Mouse (Mus musculus) stomach, embryonic 14.5 days (tissue): ENCODE results near the gene Rhod. TPM values are rescaled to one million over a fixed set of nuclear protein-coding genes. Genes with fewer than 3 reads are reported as not detected.
"Not testable (repeated sequence)": the region's sequence is repeated elsewhere in the genome, so short reads cannot be mapped to it uniquely, and the experiment has no call there.

ENCODE experiments used
- ATAC-seq: fragments of 200-750 bp; cut with Nextera tagmentation; 2 replicates; pipeline ENCODE4 v1.8.0; 2017; ENCODE audit warnings: low read depth, moderate TSS enrichment; ENCODE audit not compliant: insufficient number of reproducible peaks, insufficient read depth, low FRiP score
- H3K27ac ChIP-seq: fragments of 300-500 bp; sonication (generic); 2 replicates; pipeline ENCODE4 v1.5.1; 2014; ENCODE audit warnings: mild to moderate bottlenecking, low read length, moderate library complexity, mixed read lengths
- H3K27me3 ChIP-seq: fragments of 300-500 bp; sonication (generic); 2 replicates; pipeline ENCODE4 v1.6.1; 2014; ENCODE audit warnings: low read length, control low read depth, mixed read lengths; ENCODE audit not compliant: control insufficient read depth, insufficient read depth
- H3K36me3 ChIP-seq: fragments of 300-500 bp; sonication (generic); 2 replicates; pipeline ENCODE4 v1.6.1; 2014; ENCODE audit warnings: mild to moderate bottlenecking, control low read depth, low read length, moderate library complexity, mixed read lengths; ENCODE audit not compliant: control insufficient read depth, insufficient read depth
- H3K4me1 ChIP-seq: fragments of 300-500 bp; sonication (generic); 2 replicates; pipeline ENCODE4 v1.6.1; 2014; ENCODE audit warnings: low read length, control low read depth, mixed read lengths; ENCODE audit not compliant: control insufficient read depth, insufficient read depth
- H3K4me2 ChIP-seq: fragments of 300-500 bp; sonication (generic); replicated peaks from 2 replicates; pipeline ENCODE4 v1.6.1; 2014; ENCODE audit warnings: low read depth, low read length, control low read depth
- H3K4me3 ChIP-seq: fragments of 300-500 bp; sonication (generic); 2 replicates; pipeline ENCODE4 v1.5.1; 2014; ENCODE audit warnings: low read depth, low read length, control low read depth
- H3K9ac ChIP-seq: fragments of 300-500 bp; sonication (generic); replicated peaks from 2 replicates; pipeline ENCODE4 v1.6.1; 2014; ENCODE audit warnings: low read depth, mild to moderate bottlenecking, control low read depth, low read length, moderate library complexity, mixed read lengths
- H3K9me3 ChIP-seq: fragments of 300-500 bp; sonication (generic); 2 replicates; pipeline ENCODE4 v1.6.1; 2016; ENCODE audit warnings: low read depth, low read length, control low read depth; ENCODE audit not compliant: control insufficient read depth
- WGBS: fragments of 180-500 bp; shearing (Covaris S2); extraction: QIAGEN DNeasy Blood & Tissue Kit; methylation state at CpG from one replicate; pipeline ENCODE4 v1.1.7; 2014; 5-methylcytosine and 5-hydroxymethylcytosine counted together
- polyA plus RNA-seq: library from polyadenylated mRNA; unstranded; fragments of >200 nt; fragmentation: Nextera tagmentation; extraction: Ambion mirVana; gene quantifications from 2 replicates; pipeline ENCODE4 v1.2.1, GENCODE M21; 2014

Gene Rhod
- polyA plus RNA-seq, 1 experiment from 2014 or later, result 43.7 TPM

DNA sequence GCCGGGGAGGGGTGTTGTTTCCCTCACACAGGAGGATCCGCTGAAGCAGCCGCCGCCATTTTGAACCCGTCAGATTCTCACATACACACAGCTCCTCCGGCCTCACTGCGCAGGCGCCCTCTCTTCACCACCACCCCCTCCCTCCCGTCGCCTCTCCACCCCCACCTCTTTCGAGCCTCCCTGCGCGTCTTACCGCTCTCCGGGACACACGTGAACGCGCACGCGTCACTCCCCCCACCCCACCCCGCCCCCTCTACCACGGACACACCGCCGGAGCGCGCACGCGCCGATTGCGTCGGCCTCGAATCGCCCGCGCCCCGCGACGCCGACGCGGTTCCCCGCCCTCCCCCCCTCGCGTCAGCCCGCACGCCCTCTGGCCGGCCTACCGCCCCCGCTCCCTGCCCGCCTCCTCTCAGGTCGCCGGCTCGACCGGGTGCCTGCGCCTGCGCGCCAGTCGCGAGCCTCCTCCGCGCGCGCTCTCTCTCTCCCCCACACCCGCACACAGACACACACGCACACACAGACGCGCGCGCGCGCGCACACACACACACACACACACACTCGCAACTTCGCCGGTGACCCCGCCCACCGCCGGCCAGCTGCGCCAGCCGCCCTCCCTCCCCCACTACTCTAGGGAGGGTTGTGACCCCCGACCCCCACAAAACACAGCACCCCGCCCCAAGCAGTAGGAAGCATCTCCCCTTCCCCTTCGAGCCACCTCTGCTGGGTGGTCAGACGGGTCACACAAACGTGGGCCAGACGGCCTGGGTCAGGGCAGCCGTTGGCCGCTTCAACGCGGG lies 42.0 kb downstream of the Rhod start:
- peaks cover 3% of the 10 kb centered on the region; the same call in 1 of the 2 replicates for H3K36me3 ChIP-seq
- peak overlapping the region; percentile 75 for H3K9ac ChIP-seq
- H3K27me3 ChIP-seq, result no peaks in the 10 kb centered on the region
- H3K9me3 ChIP-seq, result no peaks in the 10 kb centered on the region
- WGBS, result under 1% methylated on average over 80 of the region's 90 CpGs
- H3K27ac ChIP-seq, result peak overlapping the region; percentile 94
- ATAC-seq, result peak; percentile 95
- peak overlapping the region; percentile 89 for H3K4me2 ChIP-seq
- peak overlapping the region; percentile 88 for H3K4me3 ChIP-seq
- 0 out of 2 replicates have a peak, but pooled peaks cover 11% of the 10 kb centered on the region for H3K4me1 ChIP-seq

GRCm38 (mm10) chr19:4396081-4396997 lies 42.9 kb downstream of the Rhod start:
- peak overlapping the region; percentile 75 for H3K9ac ChIP-seq
- peaks cover 8% of the 10 kb centered on the region; the same call in 1 of the 2 replicates for H3K36me3 ChIP-seq
- WGBS, result under 1% methylated on average over 73 of the region's 80 CpGs
- H3K27ac ChIP-seq, result peak overlapping the region; percentile 94
- ATAC-seq, result peak; percentile 5; the same call in 1 of the 2 replicates
- H3K9me3 ChIP-seq, result no peaks in the 10 kb centered on the region
- H3K4me2 ChIP-seq, result peak overlapping the region; percentile 80
- H3K27me3 ChIP-seq, result no peaks in the 10 kb centered on the region
- H3K4me3 ChIP-seq, result peak overlapping the region; percentile 88
- H3K4me1 ChIP-seq, result 0 out of 2 replicates have a peak, but pooled peaks cover 11% of the 10 kb centered on the region

DNA sequence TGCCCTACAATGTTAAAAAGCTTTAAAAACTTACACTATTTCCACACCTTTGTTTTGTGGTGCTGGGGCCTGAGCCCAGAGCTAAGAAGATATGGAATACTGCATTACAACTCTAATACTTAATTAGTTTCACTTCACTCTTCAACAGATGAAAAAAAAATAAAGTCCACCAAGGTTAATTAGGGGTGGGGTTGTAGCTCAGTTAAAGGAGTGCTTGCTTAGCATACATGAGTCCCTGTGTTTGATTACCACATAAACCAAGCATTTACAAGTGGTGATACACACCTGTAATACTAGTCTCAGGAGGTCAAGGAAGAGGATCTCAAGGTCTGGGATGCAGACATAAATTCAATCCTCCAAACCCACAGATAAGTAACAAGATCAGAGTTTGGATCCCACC lies 52.0 kb downstream of the Rhod start:
- Histone ChIP-seq H3K4me1 (no peaks in the 10 kb centered on the region), H3K4me3 (no peak overlapping the region), H3K36me3 (peaks cover 19% of the 10 kb centered on the region), H3K9me3 (no peaks in the 10 kb centered on the region), H3K4me2 (no peak overlapping the region), H3K9ac (no peak overlapping the region), H3K27me3 (no peaks in the 10 kb centered on the region), H3K27ac (no peak overlapping the region)
- ATAC-seq, result no peak

DNA sequence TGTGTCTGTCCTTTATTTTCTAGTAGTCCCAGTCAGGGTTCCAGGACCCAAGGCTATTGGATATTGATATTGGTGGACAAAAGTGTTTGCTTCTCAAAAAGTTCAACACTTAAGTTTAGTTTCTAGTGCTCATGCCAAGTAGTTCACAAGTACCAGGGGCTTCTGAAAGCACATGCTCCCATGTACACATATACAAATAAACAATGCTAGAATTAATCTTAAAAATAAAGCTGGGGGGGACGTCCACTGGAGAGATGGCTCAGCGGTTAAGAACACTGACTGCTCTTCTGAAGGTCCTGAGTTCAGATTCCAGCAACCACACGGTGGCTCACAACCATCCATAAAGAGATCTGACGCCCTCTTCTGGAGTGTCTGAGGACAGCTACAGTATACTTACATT lies 54.2 kb downstream of the Rhod start:
- Histone ChIP-seq H3K36me3 (peaks cover 12% of the 10 kb centered on the region), H3K27ac (no peak overlapping the region), H3K4me1 (no peaks in the 10 kb centered on the region), H3K4me3 (no peak overlapping the region), H3K4me2 (no peak overlapping the region), H3K9me3 (no peaks in the 10 kb centered on the region), H3K27me3 (no peaks in the 10 kb centered on the region), H3K9ac (no peak overlapping the region)
- 81% methylated on average over 4 of the region's 4 CpGs for WGBS
- no peak for ATAC-seq

GRCm38 (mm10) chr19:4384322-4384721 lies 54.9 kb downstream of the Rhod start:
- 35% methylated on average over 1 of the region's 1 CpGs for WGBS
- ATAC-seq, result no peak

DNA sequence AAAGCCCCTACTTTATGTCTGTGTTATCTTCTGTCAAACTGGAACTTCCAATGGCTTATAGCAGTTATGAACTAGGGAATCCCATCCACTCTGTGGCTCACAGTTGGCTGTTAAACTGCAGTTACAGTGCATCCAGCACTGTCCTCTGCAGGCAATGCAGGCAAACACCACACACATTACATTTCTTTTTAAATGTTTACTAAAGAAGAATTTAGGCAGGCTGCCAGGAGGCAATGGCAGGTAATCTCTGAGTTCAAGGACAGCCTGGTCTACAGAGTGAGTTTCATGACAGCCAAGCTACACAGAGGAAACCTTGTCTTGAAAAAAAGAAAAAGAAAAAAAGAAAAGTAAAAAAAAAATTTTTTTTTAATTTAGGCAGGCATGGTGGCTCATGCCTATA lies 55.9 kb downstream of the Rhod start:
- Histone ChIP-seq H3K9me3 (no peaks in the 10 kb centered on the region), H3K4me3 (no peak overlapping the region), H3K4me2 (no peak overlapping the region), H3K36me3 (peaks cover 12% of the 10 kb centered on the region), H3K27me3 (no peaks in the 10 kb centered on the region), H3K27ac (no peak overlapping the region), H3K9ac (no peak overlapping the region), H3K4me1 (no peaks in the 10 kb centered on the region)
- ATAC-seq, result no peak

More at GRCm38 (mm10) chr19:4384322-4384721, 54.9 kb downstream of the Rhod start:
- Histone ChIP-seq H3K27ac (no peak overlapping the region), H3K9me3 (no peaks in the 10 kb centered on the region), H3K4me1 (no peaks in the 10 kb centered on the region), H3K4me3 (no peak overlapping the region), H3K9ac (no peak overlapping the region), H3K4me2 (no peak overlapping the region), H3K36me3 (peaks cover 12% of the 10 kb centered on the region), H3K27me3 (no peaks in the 10 kb centered on the region)

GRCm38 (mm10) chr19:4382303-4382702 lies 56.9 kb downstream of the Rhod start:
- H3K27me3 ChIP-seq, H3K4me2 ChIP-seq, ATAC-seq, H3K4me1 ChIP-seq, H3K9me3 ChIP-seq, H3K9ac ChIP-seq, H3K27ac ChIP-seq, H3K4me3 ChIP-seq: not testable (repeated sequence)
- H3K36me3 ChIP-seq, result peaks cover 12% of the 10 kb centered on the region
- 65% methylated on average over 1 of the region's 1 CpGs for WGBS
